ENCODE assay signal across 31 mouse cellular contexts in the genomic region with DNA sequence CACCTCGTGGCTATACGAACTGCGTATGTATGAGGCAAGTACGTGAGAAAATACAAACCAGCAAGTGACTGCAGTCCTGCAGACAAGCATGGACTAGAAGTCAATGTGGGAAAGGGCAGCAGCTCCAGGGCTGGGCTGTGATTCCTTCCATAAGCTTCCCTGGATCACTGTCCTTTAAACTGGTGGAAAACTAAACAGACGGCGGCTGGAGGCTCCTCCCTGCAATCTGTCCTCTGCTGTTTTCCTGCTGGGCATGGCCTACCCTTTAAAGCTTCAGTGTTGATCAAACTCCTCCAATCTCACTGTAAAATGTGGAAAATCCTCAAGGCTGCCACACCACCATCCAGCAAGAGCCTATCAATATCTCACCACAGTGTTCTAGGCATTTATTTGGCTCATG. TPM values are rescaled to one million over a fixed set of nuclear protein-coding genes. Genes with fewer than 3 reads are reported as not detected.
DNase-seq lines count a peak whose midpoint lies in the region; ATAC-seq and TF ChIP-seq lines count a peak whose summit lies in the region.
"Had no signal": no experiment of that assay in that cellular context is flagged by ENCODE, and none has a peak within 500 bp of the region (broad histone marks: within the 10 kb centered on the region; RNA-seq: fewer than 3 reads in every experiment).

No protein-coding gene starts in this region.

- TF ChIP-seq POLR2A in cerebellum, adult 2 months (IDR thresholded peaks at IDR 0.05; ENCODE audit: borderline replicate concordance, insufficient read depth, low read length): peak; percentile 45; the same call in 1 of the 2 replicates

- no peak for DNase-seq in layer of hippocampus, adult 2 months (ENCODE audit: low spot score in 2 of 2)
- no peak for DNase-seq in layer of hippocampus, postnatal 14 days (ENCODE audit: low spot score in 2 of 2)
- DNase-seq in cerebellum, adult 2 months: peak; percentile 69 to 82
- DNase-seq in cerebellum, postnatal 10 days: peak; percentile 47 to 60
- no peak for DNase-seq in layer of hippocampus, adult 9-11 months
- DNase-seq: adrenal gland, adult 2 months; adrenal gland, postnatal 25 days; embryo, embryonic 11 days; gastrocnemius, postnatal 10 days; heart, adult 18-20 months; heart, postnatal 10 days; heart, postnatal 4 days; kidney, adult 8-10 months had no signal

- no peak for ATAC-seq in erythroid progenitor cell, adult 5-6 weeks (replicated peaks; ENCODE audit: low FRiP score, poor library complexity, severe bottlenecking)
- no peak for ATAC-seq in megakaryocyte, adult 5-6 weeks (ENCODE audit: poor library complexity, severe bottlenecking)
- ATAC-seq: activated CD4-positive, CD25-positive, alpha-beta regulatory T cell, adult 4 months; forebrain, embryonic 16.5 days; hindbrain, embryonic 16.5 days; inflammation-experienced regulatory T-cells, adult 6 months; intestine, postnatal 0 days; Patski had no signal

- H3K4me1 ChIP-seq in cerebellum, adult 2 months (ENCODE audit: control insufficient read depth, insufficient read depth, low read length): peaks cover 55% of the 10 kb centered on the region

- peak overlapping the region; percentile 53; the same call in 1 of the 2 replicates for H3K27ac ChIP-seq in layer of hippocampus, adult 2 months
- peak overlapping the region; percentile 22 for H3K27ac ChIP-seq in cerebellum, adult 2 months (ENCODE audit: insufficient read depth, low read length)
- H3K27ac ChIP-seq: embryonic facial prominence, embryonic 15.5 days; heart, embryonic 10.5 days; hindbrain, embryonic 12.5 days had no signal

- TF ChIP-seq CTCF in layer of hippocampus, adult 2 months (conservative IDR thresholded peaks at IDR 0.05): no peak
- TF ChIP-seq CTCF in cerebellum, adult 2 months (IDR thresholded peaks at IDR 0.05; ENCODE audit: borderline replicate concordance, insufficient read depth, low read depth, low read length): no peak

- WGBS in cerebellum, adult 2 months: 33% methylated on average over 6 of the region's 6 CpGs

- no peak overlapping the region for H3K4me3 ChIP-seq in layer of hippocampus, adult 2 months
- H3K4me3 ChIP-seq in cerebellum, adult 2 months (replicated peaks; ENCODE audit: insufficient read depth, low read depth, low read length): no peak overlapping the region
- H3K4me3 ChIP-seq: embryonic facial prominence, embryonic 15.5 days; erythroblast, embryonic 14.5 days; heart, embryonic 10.5 days; hindbrain, embryonic 12.5 days had no signal

- no peaks in the 10 kb centered on the region for H3K27me3 ChIP-seq in cerebellum, adult 2 months (ENCODE audit: control insufficient read depth, insufficient read depth, low read length)
- H3K27me3 ChIP-seq: CH12.LX; embryonic facial prominence, embryonic 15.5 days; hindbrain, embryonic 12.5 days; Patski had no signal

RNA-seq across cellular contexts. Expression of a gene that starts 27.0 kb away (rescaled TPM):
- 10 to 100 TPM; 67.4 to 71.8 TPM for total RNA-seq in layer of hippocampus, adult 2 months (2021)
- 10 to 100 TPM; 57.0 to 59.4 TPM for total RNA-seq in layer of hippocampus, postnatal 14 days (2021)
- polyA plus RNA-seq in cerebellum, adult 2 months (2012; rRNA removed): 23.3 and 27.8 TPM in 2 replicates
- 45.0 and 46.1 TPM in 2 replicates for total RNA-seq in erythroid progenitor cell, adult 5-6 weeks (2015; ENCODE audit: low replicate concordance)
- 78.4 and 80.5 TPM in 2 replicates for total RNA-seq in erythroid progenitor cell, adult 5-6 weeks (2017; ENCODE audit: low replicate concordance)
- 17.0 and 24.1 TPM in 2 replicates for total RNA-seq in megakaryocyte, adult 5-6 weeks (2015)
- total RNA-seq in megakaryocyte, adult 5-6 weeks (2017): 30.2 and 42.0 TPM in 2 replicates

RNA-seq across cellular contexts. Expression of a gene that starts 45.3 kb away (rescaled TPM):
- total RNA-seq in layer of hippocampus, adult 2 months (2021): not detected
- not detected for total RNA-seq in layer of hippocampus, postnatal 14 days (2021)
- not detected in 2 replicates for polyA plus RNA-seq in cerebellum, adult 2 months (2012; rRNA removed)
- not detected in 2 replicates for total RNA-seq in erythroid progenitor cell, adult 5-6 weeks (2015; ENCODE audit: low replicate concordance)
- not detected in 2 replicates for total RNA-seq in erythroid progenitor cell, adult 5-6 weeks (2017; ENCODE audit: low replicate concordance)
- not detected in 2 replicates for total RNA-seq in megakaryocyte, adult 5-6 weeks (2015)
- not detected in 2 replicates for total RNA-seq in megakaryocyte, adult 5-6 weeks (2017)
- total RNA-seq: adrenal gland, adult 2 months; adrenal gland, postnatal 25 days; CH12.LX; common myeloid progenitor, adult 5-6 weeks; gastrocnemius, postnatal 10 days; gastrocnemius, postnatal 4 days; heart, adult 18-20 months; heart, postnatal 10 days; heart, postnatal 4 days had no signal
- polyA plus RNA-seq: adrenal gland, adult 2 months; embryonic facial prominence, embryonic 11.5 days; embryonic facial prominence, embryonic 15.5 days; erythroblast, embryonic 14.5 days; forebrain, embryonic 11.5 days; forebrain, embryonic 16.5 days; heart, embryonic 10.5 days; heart, embryonic 14.5 days; hindbrain, embryonic 12.5 days; hindbrain, embryonic 16.5 days; inflammation-experienced regulatory T-cells, adult 6 months; intestine, postnatal 0 days; Patski had no signal

Comparison
In these comparisons a context has a peak if more than half of its experiments do, and no peak if none do; other contexts are left out.
1. DNase-seq: peak in cerebellum, adult 2 months (2 of 2) and cerebellum, postnatal 10 days (2 of 2); none in layer of hippocampus, adult 2 months (0 of 2), layer of hippocampus, postnatal 14 days (0 of 2) and layer of hippocampus, adult 9-11 months (single experiment).